Mouse (Mus musculus): ENCODE measurements around the gene Dnmt3c.

GRCm38 (mm10) chr2:153677550-153677949 is 18.9 kb upstream of the Dnmt3c start:
- TF ChIP-seq CTCF (conservative IDR thresholded peaks at IDR 0.05; ENCODE audit: low read length) (no peak), POU5F1 (IDR thresholded peaks at IDR 0.05; ENCODE audit: borderline replicate concordance, low read length) (no peak)

Measured in E14TG2a.4 (cell line).